Mouse (Mus musculus): ENCODE results near the gene Exoc3l4. TPM values are rescaled to one million over a fixed set of nuclear protein-coding genes. Genes with fewer than 3 reads are reported as not detected.

Gene Exoc3l4
- polyA plus RNA-seq, 1 experiment from 2014 or later: 2.9 TPM

DNA sequence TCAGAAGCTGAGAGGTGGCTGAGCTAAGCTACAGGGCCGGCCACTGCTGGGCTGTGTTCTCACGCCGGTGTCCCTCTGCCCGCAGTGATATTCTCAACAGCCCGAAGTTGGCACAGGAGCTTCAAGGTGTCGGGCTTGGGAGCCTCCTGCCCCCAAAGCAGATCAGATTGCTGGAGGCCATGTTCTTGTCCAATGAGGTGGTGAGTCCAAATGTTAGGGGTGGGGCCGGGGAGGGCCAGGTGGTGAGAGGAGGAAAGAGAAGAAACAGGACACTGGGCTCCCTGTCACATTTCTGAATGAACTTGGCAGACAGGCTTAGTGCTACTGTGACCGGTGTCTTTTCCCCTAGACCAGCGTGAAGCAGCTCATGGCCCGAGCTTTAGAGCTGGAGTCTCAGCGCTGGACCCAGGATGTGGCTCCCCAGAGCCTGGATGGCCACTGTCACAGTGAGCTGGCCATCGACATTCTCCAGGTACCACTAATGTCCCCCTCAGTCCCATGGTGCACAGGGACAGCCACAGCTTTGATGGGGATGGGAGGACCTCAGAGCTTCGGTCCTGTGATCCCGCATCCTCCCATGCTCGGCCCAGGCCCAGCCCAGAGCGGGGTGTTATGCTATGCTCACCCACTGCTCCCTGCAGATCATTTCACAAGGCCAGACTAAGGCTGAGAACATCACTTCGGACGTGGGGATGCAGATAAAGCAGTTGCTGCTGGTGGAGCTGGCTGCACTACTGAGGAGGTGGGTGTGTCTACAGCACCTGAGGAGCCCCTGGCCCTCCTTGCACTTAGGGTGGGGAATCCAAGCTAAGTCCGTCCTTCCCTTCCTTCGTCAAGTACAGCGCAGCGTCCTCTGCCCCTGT lies 31.3 kb downstream of the Exoc3l4 start:
- ATAC-seq (ENCODE audit: low FRiP score, low read depth): no peak
- no peaks in the 10 kb centered on the region for H3K9me3 ChIP-seq
- no peak overlapping the region for H3K9ac ChIP-seq
- WGBS: 20% methylated on average over 22 of the region's 22 CpGs
- H3K4me1 ChIP-seq (replicated peaks): peaks cover 14% of the 10 kb centered on the region
- H3K4me3 ChIP-seq: no peak overlapping the region
- H3K27me3 ChIP-seq: peaks cover 92% of the 10 kb centered on the region
- H3K4me2 ChIP-seq: no peak overlapping the region
- no peaks in the 10 kb centered on the region for H3K36me3 ChIP-seq
- H3K27ac ChIP-seq (replicated peaks): no peak overlapping the region

DNA sequence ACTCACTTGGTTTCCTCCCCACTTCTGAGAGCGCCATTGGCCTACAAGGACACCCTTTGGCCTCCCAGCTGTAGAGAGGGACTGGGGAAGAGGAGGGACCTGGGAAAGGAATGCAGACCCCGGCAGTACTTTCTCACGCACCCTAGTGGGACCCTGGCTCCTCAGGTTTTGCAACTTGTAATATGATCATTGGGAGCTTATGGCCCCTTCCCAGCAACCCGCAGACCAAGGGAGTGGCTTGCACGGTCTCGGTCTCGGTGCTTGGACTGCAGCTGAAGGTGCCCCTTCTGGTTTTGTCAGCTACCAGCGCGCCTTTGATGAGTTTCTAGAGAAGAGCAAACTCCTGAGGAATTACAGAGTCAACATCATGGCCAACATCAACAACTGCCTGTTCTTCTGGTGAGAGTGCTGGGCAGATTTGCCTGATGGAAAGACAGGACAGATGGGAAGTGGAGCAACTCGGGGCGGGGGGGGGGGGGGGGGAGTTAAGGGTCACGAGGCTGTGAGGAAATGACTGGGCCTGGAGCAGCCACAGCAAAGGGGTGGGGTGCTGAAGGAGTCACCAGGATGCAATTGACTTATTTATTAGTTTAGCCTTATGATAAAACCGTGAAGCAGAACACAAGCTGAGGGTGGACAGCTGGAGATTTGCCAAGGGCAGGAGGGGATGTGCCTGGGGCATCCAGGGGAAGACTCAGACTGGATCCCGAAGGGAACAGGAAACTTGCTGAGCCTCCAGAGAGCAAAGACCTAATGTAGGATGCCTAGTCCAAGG lies 32.3 kb downstream of the Exoc3l4 start:
- Histone ChIP-seq H3K4me2 (no peak overlapping the region), H3K27ac (replicated peaks) (no peak overlapping the region), H3K9ac (no peak overlapping the region), H3K4me3 (no peak overlapping the region), H3K4me1 (replicated peaks) (peaks cover 14% of the 10 kb centered on the region), H3K27me3 (peaks cover 82% of the 10 kb centered on the region), H3K9me3 (no peaks in the 10 kb centered on the region), H3K36me3 (no peaks in the 10 kb centered on the region)
- no peak for ATAC-seq (ENCODE audit: low FRiP score, low read depth)
- WGBS: 23% methylated on average over 13 of the region's 14 CpGs

DNA sequence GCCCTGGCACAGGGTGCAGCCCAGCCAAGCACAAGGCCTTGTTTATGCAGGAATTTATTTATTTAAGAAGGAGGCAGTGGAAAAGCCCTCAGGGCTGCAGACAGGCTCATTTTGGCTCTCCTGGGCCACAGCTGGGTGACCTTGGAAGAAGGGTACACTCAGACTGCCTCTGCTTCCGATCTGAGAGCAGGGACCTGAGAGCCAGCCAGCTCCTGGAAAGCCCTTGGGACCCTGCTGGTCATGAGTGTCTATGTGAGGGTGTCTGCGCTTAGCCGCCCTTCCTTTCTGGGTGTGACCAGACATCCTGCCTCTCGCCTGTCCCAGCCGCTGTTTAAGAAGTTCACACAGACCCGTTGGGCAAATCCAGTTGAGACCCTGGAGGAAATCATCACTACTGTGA lies 33.5 kb downstream of the Exoc3l4 start:
- Histone ChIP-seq H3K4me1 (replicated peaks) (peaks cover 13% of the 10 kb centered on the region), H3K27ac (replicated peaks) (no peak overlapping the region), H3K27me3 (peaks cover 70% of the 10 kb centered on the region), H3K4me3 (no peak overlapping the region), H3K4me2 (no peak overlapping the region), H3K9ac (no peak overlapping the region), H3K9me3 (no peaks in the 10 kb centered on the region), H3K36me3 (no peaks in the 10 kb centered on the region)
- WGBS: 50% methylated on average over 6 of the region's 6 CpGs
- ATAC-seq (ENCODE audit: low FRiP score, low read depth): no peak

DNA sequence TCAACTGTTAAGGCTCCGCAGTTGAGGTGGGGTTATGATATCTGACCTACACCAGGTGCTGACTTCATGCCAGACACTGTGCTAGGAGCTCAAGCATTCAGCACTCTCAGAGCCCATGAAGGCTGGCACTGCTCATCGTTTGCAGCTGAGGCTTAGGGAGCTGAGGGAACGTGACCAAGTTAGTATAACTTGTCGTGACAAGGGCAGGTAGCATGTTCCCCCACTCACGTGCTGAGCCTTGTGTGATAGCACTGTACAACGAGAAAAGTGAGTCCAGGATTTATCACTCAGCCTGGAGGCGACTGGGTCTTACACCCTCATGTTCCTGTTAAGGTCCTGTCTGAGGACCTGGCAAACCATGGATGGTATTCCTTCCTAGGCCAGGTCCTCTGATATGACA lies 34.7 kb downstream of the Exoc3l4 start:
- no peak for ATAC-seq (ENCODE audit: low FRiP score, low read depth)
- WGBS: 86% methylated on average over 7 of the region's 7 CpGs
- Histone ChIP-seq H3K27me3 (peaks cover 60% of the 10 kb centered on the region), H3K4me1 (replicated peaks) (peaks cover under 1% of the 10 kb centered on the region; the same call in 1 of the 2 replicates), H3K4me2 (no peak overlapping the region), H3K9ac (no peak overlapping the region), H3K27ac (replicated peaks) (no peak overlapping the region), H3K4me3 (no peak overlapping the region), H3K36me3 (no peaks in the 10 kb centered on the region), H3K9me3 (no peaks in the 10 kb centered on the region)

DNA sequence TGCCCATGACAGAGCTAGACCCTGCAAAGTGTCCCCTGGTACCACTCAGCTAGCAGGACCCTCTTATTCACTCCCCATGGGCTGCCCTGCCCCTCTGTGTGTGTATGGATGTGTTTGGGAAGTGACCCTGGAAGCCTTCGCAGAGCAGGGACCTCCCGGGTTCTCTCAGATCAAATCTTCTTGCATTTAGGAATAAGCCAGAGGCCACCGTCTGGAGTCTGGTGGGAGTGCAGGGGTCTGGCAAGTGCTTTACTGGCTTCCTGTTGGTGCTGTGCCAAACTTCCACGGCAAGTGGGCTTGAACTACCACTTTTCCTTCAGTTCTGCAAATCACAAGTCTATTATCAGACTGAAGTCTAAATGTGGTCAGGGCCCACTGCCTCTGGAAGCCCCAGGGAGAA lies 37.2 kb downstream of the Exoc3l4 start:
- no peak for ATAC-seq (ENCODE audit: low FRiP score, low read depth)
- Histone ChIP-seq H3K9ac (no peak overlapping the region), H3K4me2 (no peak overlapping the region), H3K27me3 (peaks cover 36% of the 10 kb centered on the region), H3K9me3 (no peaks in the 10 kb centered on the region), H3K36me3 (no peaks in the 10 kb centered on the region), H3K4me1 (replicated peaks) (no peaks in the 10 kb centered on the region), H3K4me3 (no peak overlapping the region), H3K27ac (replicated peaks) (no peak overlapping the region)
- WGBS: 40% methylated on average over 4 of the region's 4 CpGs

DNA sequence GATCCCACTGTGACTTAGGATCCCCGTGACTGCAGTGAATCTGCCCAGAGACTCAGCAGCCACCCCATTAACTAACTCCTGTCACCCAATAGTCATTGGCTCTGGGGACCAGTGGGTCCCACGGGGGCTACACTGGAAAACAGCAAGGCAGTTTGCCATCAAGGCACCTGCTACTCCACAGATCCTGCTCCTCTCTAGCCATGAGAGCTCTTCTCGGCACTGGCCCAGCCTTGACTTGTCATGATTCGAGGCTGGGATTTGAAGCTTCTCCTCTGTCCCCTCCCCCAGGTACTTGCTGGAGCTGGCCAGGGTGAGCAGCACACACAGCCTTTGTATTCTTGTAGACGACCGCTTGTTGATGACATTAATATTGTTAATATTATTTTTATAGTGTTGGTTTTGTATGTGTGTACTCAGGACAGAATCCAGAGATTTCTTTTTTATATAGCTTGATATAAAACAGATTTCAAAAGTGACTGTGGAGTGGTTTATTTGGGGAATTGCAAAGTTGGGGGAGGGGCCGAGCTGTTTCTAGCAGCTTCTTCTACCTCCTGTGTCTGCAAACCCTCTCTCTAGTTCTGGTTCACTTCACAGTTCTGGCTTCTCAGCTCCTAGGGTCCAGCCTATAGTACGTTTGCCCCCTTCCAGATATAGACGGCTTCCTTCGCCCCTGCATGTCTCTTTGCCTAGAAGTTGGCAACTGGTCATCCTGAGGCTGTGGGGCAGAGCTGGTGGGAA lies 37.9 kb downstream of the Exoc3l4 start:
- WGBS: 76% methylated on average over 10 of the region's 10 CpGs
- Histone ChIP-seq H3K27ac (replicated peaks) (no peak overlapping the region), H3K4me2 (no peak overlapping the region), H3K9me3 (no peaks in the 10 kb centered on the region), H3K4me1 (replicated peaks) (no peaks in the 10 kb centered on the region), H3K27me3 (peaks cover 31% of the 10 kb centered on the region), H3K9ac (no peak overlapping the region), H3K36me3 (no peaks in the 10 kb centered on the region), H3K4me3 (no peak overlapping the region)
- ATAC-seq (ENCODE audit: low FRiP score, low read depth): no peak

DNA sequence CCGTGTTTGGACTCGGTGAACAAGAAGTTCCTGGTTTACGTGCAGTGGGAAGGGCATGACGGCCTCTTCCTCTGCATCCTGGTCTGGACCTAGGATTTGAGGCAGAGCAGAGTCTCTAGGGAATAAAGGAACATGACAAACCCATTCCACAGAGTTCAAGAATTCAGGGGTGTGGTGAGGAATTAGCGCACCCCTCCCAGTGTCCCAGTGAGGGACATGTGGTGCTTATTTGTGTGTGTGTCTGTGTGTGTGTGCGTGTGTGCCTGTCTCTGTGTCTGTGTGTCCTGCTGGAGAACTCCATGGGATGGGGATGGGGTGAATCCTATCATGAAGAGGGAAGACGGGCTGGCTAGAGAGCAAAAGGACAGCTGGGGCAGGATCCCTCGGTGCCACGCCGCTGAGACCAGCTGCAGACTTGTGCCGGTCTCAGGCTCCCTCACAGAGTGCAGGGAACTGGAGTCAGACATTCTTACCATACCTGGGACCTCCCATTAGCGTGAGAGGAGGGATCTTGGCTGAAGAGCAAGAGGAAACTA lies 38.6 kb downstream of the Exoc3l4 start:
- Histone ChIP-seq H3K27ac (replicated peaks) (no peak overlapping the region), H3K9me3 (no peaks in the 10 kb centered on the region), H3K9ac (no peak overlapping the region), H3K27me3 (peaks cover 24% of the 10 kb centered on the region), H3K4me1 (replicated peaks) (0 out of 2 replicates have a peak, but pooled peaks cover 4% of the 10 kb centered on the region), H3K4me3 (no peak overlapping the region), H3K36me3 (no peaks in the 10 kb centered on the region), H3K4me2 (no peak overlapping the region)
- 68% methylated on average over 12 of the region's 12 CpGs for whole genome bisulfite sequencing
- no peak for ATAC-seq (ENCODE audit: low FRiP score, low read depth)

DNA sequence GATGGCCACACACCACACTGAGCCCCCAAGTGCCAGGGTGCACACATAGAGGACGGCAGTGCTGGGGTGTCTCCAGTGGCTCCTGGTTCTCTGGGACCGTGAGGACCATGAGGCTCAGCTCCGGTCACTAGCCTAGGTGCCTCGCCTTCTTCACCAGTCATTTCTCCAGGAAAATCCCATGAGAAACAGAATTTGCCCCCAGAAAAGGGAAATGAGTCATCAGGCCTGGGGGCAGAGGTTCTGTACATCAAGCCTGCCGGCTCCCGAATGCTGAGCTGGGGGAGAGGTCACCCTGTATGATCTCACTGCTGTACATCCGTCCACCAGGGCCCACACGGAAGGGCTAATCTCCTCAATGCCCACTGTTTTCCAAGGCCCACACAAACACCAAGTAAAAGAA lies 39.0 kb downstream of the Exoc3l4 start:
- no peak overlapping the region for H3K4me3 ChIP-seq
- H3K36me3 ChIP-seq: no peaks in the 10 kb centered on the region
- H3K4me1 ChIP-seq (replicated peaks): 0 out of 2 replicates have a peak, but pooled peaks cover 4% of the 10 kb centered on the region
- no peaks in the 10 kb centered on the region for H3K9me3 ChIP-seq
- H3K27me3 ChIP-seq: peaks cover 19% of the 10 kb centered on the region
- no peak for ATAC-seq (ENCODE audit: low FRiP score, low read depth)
- H3K27ac ChIP-seq (replicated peaks): no peak overlapping the region
- no peak overlapping the region for H3K9ac ChIP-seq
- no peak overlapping the region for H3K4me2 ChIP-seq
- 69% methylated on average over 8 of the region's 8 CpGs for WGBS

DNA sequence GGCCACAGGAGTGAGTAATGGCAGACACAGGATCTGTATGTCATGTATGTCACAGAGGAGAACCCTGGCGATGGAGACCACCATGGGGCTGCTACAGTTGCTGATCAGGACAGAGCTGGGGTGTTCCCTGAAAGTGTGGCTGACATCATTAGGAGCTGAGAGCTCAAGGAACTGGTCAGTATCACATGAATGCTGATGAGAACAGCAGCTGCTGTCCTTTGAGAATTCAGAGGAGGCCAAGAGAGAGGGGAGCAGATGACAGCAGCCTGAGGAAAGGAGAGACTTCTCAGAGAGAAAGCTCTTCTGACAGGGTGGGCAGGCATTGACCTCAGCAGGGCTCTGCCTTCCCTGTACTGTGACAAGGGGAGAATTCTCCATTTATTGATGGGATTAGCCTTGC lies 40.9 kb downstream of the Exoc3l4 start:
- WGBS: 86% methylated on average over 1 of the region's 1 CpGs
- peaks cover 6% of the 10 kb centered on the region; the same call in 1 of the 2 replicates for H3K27me3 ChIP-seq
- ATAC-seq (ENCODE audit: low FRiP score, low read depth): no peak
- no peaks in the 10 kb centered on the region for H3K36me3 ChIP-seq
- no peaks in the 10 kb centered on the region for H3K9me3 ChIP-seq
- no peak overlapping the region for H3K4me2 ChIP-seq
- H3K9ac ChIP-seq: no peak overlapping the region
- H3K27ac ChIP-seq (replicated peaks): no peak overlapping the region
- H3K4me3 ChIP-seq: no peak overlapping the region
- H3K4me1 ChIP-seq (replicated peaks): 0 out of 2 replicates have a peak, but pooled peaks cover 4% of the 10 kb centered on the region

DNA sequence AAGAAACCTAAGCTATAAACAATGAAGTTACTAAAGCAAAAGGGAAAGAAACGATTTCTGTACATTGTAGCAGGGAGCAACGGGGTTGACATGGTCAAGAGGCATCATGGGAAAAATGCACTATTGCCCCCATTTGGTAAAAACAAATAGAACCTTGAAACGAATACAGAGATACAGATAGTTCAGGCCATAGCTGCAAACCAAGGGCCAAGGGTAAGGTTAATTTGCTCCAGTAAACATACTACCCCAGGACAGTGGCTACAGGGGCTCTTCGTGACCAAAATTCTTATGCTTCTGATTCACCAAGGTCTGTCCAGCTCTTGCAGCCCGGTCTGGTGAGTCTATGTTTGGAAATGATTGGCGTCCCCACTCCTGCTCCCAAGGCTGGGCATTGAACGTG lies 46.8 kb downstream of the Exoc3l4 start:
- ATAC-seq (ENCODE audit: low FRiP score, low read depth): no peak
- H3K9me3 ChIP-seq: no peaks in the 10 kb centered on the region
- no peaks in the 10 kb centered on the region for H3K27me3 ChIP-seq
- H3K36me3 ChIP-seq: no peaks in the 10 kb centered on the region
- H3K9ac ChIP-seq: no peak overlapping the region
- H3K27ac ChIP-seq (replicated peaks): no peak overlapping the region
- no peak overlapping the region for H3K4me2 ChIP-seq
- WGBS: 82% methylated on average over 7 of the region's 7 CpGs
- H3K4me1 ChIP-seq (replicated peaks): 0 out of 2 replicates have a peak, but pooled peaks cover 4% of the 10 kb centered on the region
- H3K4me3 ChIP-seq: no peak overlapping the region

DNA sequence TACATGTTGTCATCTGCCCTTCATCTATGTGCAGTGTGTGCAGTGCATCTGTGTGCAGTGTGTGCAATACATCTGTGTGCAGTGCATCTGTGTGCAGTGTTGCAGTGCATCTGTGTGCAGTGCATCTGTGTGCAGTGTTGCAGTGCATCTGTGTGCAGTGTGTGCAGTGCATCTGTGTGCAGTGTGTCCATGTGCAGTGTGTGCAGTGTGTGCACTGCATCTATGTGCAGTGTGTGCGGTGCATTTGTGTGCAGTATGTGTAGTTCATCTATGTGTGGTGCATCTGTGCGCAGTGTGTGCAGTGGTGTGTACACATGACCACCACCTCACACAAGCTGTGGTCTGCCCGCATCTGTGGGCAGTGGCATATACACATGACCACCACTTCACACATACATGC lies 49.6 kb downstream of the Exoc3l4 start:
- Histone ChIP-seq H3K9me3 (no peaks in the 10 kb centered on the region), H3K4me2 (no peak overlapping the region), H3K4me3 (no peak overlapping the region), H3K27me3 (no peaks in the 10 kb centered on the region), H3K4me1 (replicated peaks) (no peaks in the 10 kb centered on the region), H3K36me3 (no peaks in the 10 kb centered on the region), H3K9ac (no peak overlapping the region), H3K27ac (replicated peaks) (no peak overlapping the region)
- WGBS: 97% methylated on average over 3 of the region's 3 CpGs
- no peak for ATAC-seq (ENCODE audit: low FRiP score, low read depth)

All from hindbrain, embryonic 15.5 days (tissue).